Mouse (Mus musculus) liver, embryonic 14 days (tissue): ENCODE data around the gene Kcna5. TPM values are rescaled to one million over a fixed set of nuclear protein-coding genes. Genes with fewer than 3 reads are reported as not detected.

ENCODE experiments used
- polyA plus RNA-seq: library from polyadenylated mRNA; depleted of rRNA; stranded (reverse); fragments of >200 nt; gene quantifications from 2 replicates; pipeline ENCODE4 v1.2.3, GENCODE M21; 2012; rRNA removed

The Kcna5 gene
- polyA plus RNA-seq: 0.03 and 0.06 TPM in 2 replicates

DNA sequence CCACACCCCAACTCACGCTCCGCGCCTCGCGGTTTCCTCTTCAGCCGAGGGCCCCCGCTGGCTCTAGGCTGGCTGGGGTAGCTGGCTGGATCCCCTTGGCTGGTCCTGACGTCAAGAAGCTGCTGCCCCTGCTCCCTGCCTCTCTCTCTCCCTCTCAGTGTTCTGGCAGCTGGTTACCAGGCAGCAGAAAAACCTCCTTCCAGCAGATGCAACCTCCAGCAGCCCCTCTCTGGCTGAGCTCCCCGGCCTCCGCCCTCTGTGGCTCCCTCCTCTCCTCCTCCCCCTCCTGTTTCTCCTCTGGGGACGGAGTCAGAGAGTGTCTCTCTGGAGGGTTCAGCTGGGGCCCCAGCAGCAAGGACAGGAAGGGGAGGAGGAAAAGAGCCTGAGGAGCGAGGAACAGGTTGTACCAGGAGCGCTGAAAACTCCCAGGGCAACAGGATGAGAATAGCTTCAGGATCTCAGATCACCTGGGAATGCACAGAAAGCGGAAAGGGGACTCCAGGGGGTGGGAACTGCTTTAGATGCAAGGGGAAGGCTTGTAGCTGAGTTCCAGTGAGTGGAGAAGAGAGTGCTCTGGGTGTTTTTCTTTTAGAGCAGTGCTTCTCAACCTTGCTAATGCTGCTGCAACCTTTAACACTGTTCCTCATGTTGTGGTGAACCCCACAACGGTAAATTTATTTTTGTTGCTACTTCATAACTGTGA is at the start of gene Kcna5:
Gene Kcna5 (minus strand): TSS at position 205 of the 703 bp plus-strand sequence.

Other genes starting within 250 kb of the Kcna5 start
- 0.01 TPM in 2 replicates for gene Kcna1, start 111.0 kb upstream of the Kcna5 start, polyA plus RNA-seq
- 0.05 and 0.09 TPM in 2 replicates for gene Kcna6, start 205.3 kb upstream of the Kcna5 start, polyA plus RNA-seq